Mouse (Mus musculus): ENCODE results near the gene Zc3h8. TPM values are rescaled to one million over a fixed set of nuclear protein-coding genes. Genes with fewer than 3 reads are reported as not detected.

Gene Zc3h8
- polyA plus RNA-seq, 1 experiment, result 1.6 TPM

- no peaks in the 10 kb centered on the region for H3K27me3 ChIP-seq (ENCODE audit: control insufficient read depth, insufficient read depth, low read length)
- H3K4me3 ChIP-seq (ENCODE audit: control insufficient read depth, insufficient read depth, low read length), result no peak overlapping the region
- TF ChIP-seq POLR2A (IDR thresholded peaks at IDR 0.05; ENCODE audit: control insufficient read depth, extremely low read depth, insufficient read depth, low read length, poor library complexity), result no peak
- TF ChIP-seq CTCF (IDR thresholded peaks at IDR 0.05; ENCODE audit: borderline replicate concordance, control insufficient read depth, extremely low read depth, insufficient read depth, low read length, poor library complexity), result no peak
- H3K36me3 ChIP-seq (ENCODE audit: control insufficient read depth, insufficient read depth, low read length), result peaks cover 21% of the 10 kb centered on the region
- no peak for DNase-seq
- peaks cover 2% of the 10 kb centered on the region for H3K4me1 ChIP-seq (replicated peaks; ENCODE audit: control insufficient read depth, insufficient read depth, low read length)
- H3K27ac ChIP-seq (ENCODE audit: control insufficient read depth, insufficient read depth, low read length), result no peak overlapping the region
Measured at GRCm38 (mm10) chr2:128930704-128931103, 13.2 kb downstream of the Zc3h8 start.

DNA sequence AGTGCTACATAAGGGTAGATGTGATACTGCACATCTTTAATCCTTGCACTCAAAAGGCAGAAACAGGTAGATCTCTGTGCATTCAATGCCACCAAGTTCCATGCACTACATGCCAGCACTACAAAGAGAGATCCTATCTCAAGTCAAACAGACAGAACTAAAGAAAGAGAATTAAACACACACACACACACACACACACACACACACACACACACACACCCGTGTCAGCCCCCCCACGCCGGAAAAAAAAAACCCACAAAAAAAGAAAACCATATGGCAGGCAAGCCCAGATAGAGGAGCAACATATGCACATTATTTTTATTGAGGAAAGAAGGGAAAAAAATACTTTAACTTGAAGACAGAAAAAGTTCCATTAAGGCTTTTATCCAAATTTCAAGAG, 15.4 kb downstream of the Zc3h8 start:
- no peak overlapping the region for H3K27ac ChIP-seq (ENCODE audit: control insufficient read depth, insufficient read depth, low read length)
- DNase-seq, result peak; percentile 45
- H3K4me3 ChIP-seq (ENCODE audit: control insufficient read depth, insufficient read depth, low read length), result no peak overlapping the region
- H3K4me1 ChIP-seq (replicated peaks; ENCODE audit: control insufficient read depth, insufficient read depth, low read length), result peaks cover 2% of the 10 kb centered on the region
- 15% methylated on average over 3 of the region's 3 CpGs for whole genome bisulfite sequencing
- peaks cover 15% of the 10 kb centered on the region for H3K36me3 ChIP-seq (ENCODE audit: control insufficient read depth, insufficient read depth, low read length)
- H3K27me3 ChIP-seq (ENCODE audit: control insufficient read depth, insufficient read depth, low read length), result no peaks in the 10 kb centered on the region
- TF ChIP-seq CTCF (IDR thresholded peaks at IDR 0.05; ENCODE audit: borderline replicate concordance, control insufficient read depth, extremely low read depth, insufficient read depth, low read length, poor library complexity) (no peak), POLR2A (IDR thresholded peaks at IDR 0.05; ENCODE audit: control insufficient read depth, extremely low read depth, insufficient read depth, low read length, poor library complexity) (no peak)

DNA sequence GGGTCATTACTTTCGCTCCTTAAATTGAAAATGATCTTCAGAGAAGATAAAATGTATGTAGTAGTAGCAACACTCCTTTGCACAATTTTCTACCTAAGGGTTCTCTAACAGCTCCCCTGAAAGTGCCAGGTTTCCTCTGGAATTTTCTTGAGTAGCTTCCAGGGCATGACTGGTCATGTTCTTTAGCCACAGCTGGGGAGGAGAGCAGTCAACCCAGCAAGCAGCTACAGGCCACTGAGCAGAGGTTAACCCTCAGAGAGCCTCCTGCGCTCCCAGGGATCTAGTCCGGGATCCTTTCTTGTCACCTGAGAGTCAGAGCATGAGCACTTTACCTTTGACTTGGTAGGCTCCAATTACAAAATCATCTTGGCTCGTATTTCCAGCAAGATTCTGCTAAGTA, 19.1 kb downstream of the Zc3h8 start:
- WGBS, result 92% methylated on average over 4 of the region's 4 CpGs
- H3K4me3 ChIP-seq (ENCODE audit: control insufficient read depth, insufficient read depth, low read length), result no peak overlapping the region
- no peaks in the 10 kb centered on the region for H3K27me3 ChIP-seq (ENCODE audit: control insufficient read depth, insufficient read depth, low read length)
- TF ChIP-seq POLR2A (IDR thresholded peaks at IDR 0.05; ENCODE audit: control insufficient read depth, extremely low read depth, insufficient read depth, low read length, poor library complexity), result no peak
- no peak for TF ChIP-seq CTCF (IDR thresholded peaks at IDR 0.05; ENCODE audit: borderline replicate concordance, control insufficient read depth, extremely low read depth, insufficient read depth, low read length, poor library complexity)
- DNase-seq, result no peak
- H3K36me3 ChIP-seq (ENCODE audit: control insufficient read depth, insufficient read depth, low read length), result peaks cover 6% of the 10 kb centered on the region; the same call in 1 of the 2 replicates
- no peak overlapping the region for H3K27ac ChIP-seq (ENCODE audit: control insufficient read depth, insufficient read depth, low read length)
- H3K4me1 ChIP-seq (replicated peaks; ENCODE audit: control insufficient read depth, insufficient read depth, low read length), result peaks cover 11% of the 10 kb centered on the region

- H3K4me3 ChIP-seq (ENCODE audit: control insufficient read depth, insufficient read depth, low read length), result no peak overlapping the region
- 88% methylated on average over 3 of the region's 3 CpGs for WGBS
- H3K27ac ChIP-seq (ENCODE audit: control insufficient read depth, insufficient read depth, low read length), result no peak overlapping the region
- TF ChIP-seq CTCF (IDR thresholded peaks at IDR 0.05; ENCODE audit: borderline replicate concordance, control insufficient read depth, extremely low read depth, insufficient read depth, low read length, poor library complexity) (no peak), POLR2A (IDR thresholded peaks at IDR 0.05; ENCODE audit: control insufficient read depth, extremely low read depth, insufficient read depth, low read length, poor library complexity) (no peak)
- no peaks in the 10 kb centered on the region for H3K36me3 ChIP-seq (ENCODE audit: control insufficient read depth, insufficient read depth, low read length)
- no peak for DNase-seq
- no peaks in the 10 kb centered on the region for H3K4me1 ChIP-seq (replicated peaks; ENCODE audit: control insufficient read depth, insufficient read depth, low read length)
- no peaks in the 10 kb centered on the region for H3K27me3 ChIP-seq (ENCODE audit: control insufficient read depth, insufficient read depth, low read length)
Measured at GRCm38 (mm10) chr2:128916528-128916927, 27.3 kb downstream of the Zc3h8 start.

DNA sequence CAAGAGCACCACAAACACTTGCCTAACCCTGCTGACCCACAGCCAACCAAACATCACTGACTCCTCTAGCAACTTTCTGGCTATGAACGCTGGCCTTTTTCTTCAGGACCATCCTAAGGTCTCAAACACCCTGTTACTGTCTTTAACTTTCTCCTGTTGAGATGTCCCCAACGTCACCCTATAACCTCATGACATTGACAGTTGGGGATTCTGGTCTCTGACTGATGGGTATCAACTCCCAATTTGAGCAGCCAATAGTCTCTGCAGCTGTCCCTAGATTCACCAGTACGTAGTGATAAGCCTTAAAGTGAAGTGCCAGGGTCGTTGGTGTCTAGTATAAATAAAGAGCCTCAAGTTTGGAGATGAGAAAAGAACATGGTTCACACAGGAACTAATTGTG, 28.9 kb downstream of the Zc3h8 start:
- TF ChIP-seq CTCF (IDR thresholded peaks at IDR 0.05; ENCODE audit: borderline replicate concordance, control insufficient read depth, extremely low read depth, insufficient read depth, low read length, poor library complexity), result no peak
- TF ChIP-seq POLR2A (IDR thresholded peaks at IDR 0.05; ENCODE audit: control insufficient read depth, extremely low read depth, insufficient read depth, low read length, poor library complexity), result no peak
- Histone ChIP-seq H3K4me3 (ENCODE audit: control insufficient read depth, insufficient read depth, low read length) (no peak overlapping the region), H3K27ac (ENCODE audit: control insufficient read depth, insufficient read depth, low read length) (no peak overlapping the region), H3K27me3 (ENCODE audit: control insufficient read depth, insufficient read depth, low read length) (no peaks in the 10 kb centered on the region), H3K36me3 (ENCODE audit: control insufficient read depth, insufficient read depth, low read length) (no peaks in the 10 kb centered on the region), H3K4me1 (replicated peaks; ENCODE audit: control insufficient read depth, insufficient read depth, low read length) (no peaks in the 10 kb centered on the region)
- DNase-seq, result no peak
- WGBS, result 88% methylated on average over 4 of the region's 4 CpGs

GRCm38 (mm10) chr2:128903661-128904060, 40.2 kb downstream of the Zc3h8 start:
- TF ChIP-seq CTCF (IDR thresholded peaks at IDR 0.05; ENCODE audit: borderline replicate concordance, control insufficient read depth, extremely low read depth, insufficient read depth, low read length, poor library complexity) (no peak), POLR2A (IDR thresholded peaks at IDR 0.05; ENCODE audit: control insufficient read depth, extremely low read depth, insufficient read depth, low read length, poor library complexity) (no peak)
- WGBS, result 94% methylated on average over 3 of the region's 3 CpGs
- no peak overlapping the region for H3K4me3 ChIP-seq (ENCODE audit: control insufficient read depth, insufficient read depth, low read length)
- H3K36me3 ChIP-seq (ENCODE audit: control insufficient read depth, insufficient read depth, low read length), result no peaks in the 10 kb centered on the region
- no peak for DNase-seq
- H3K4me1 ChIP-seq (replicated peaks; ENCODE audit: control insufficient read depth, insufficient read depth, low read length), result no peaks in the 10 kb centered on the region
- H3K27ac ChIP-seq (ENCODE audit: control insufficient read depth, insufficient read depth, low read length), result no peak overlapping the region
- no peaks in the 10 kb centered on the region for H3K27me3 ChIP-seq (ENCODE audit: control insufficient read depth, insufficient read depth, low read length)

- 94% methylated on average over 6 of the region's 6 CpGs for WGBS
- no peaks in the 10 kb centered on the region for H3K4me1 ChIP-seq (replicated peaks; ENCODE audit: control insufficient read depth, insufficient read depth, low read length)
- no peak for TF ChIP-seq POLR2A (IDR thresholded peaks at IDR 0.05; ENCODE audit: control insufficient read depth, extremely low read depth, insufficient read depth, low read length, poor library complexity)
- TF ChIP-seq CTCF (IDR thresholded peaks at IDR 0.05; ENCODE audit: borderline replicate concordance, control insufficient read depth, extremely low read depth, insufficient read depth, low read length, poor library complexity), result no peak
- H3K27me3 ChIP-seq (ENCODE audit: control insufficient read depth, insufficient read depth, low read length), result no peaks in the 10 kb centered on the region
- no peaks in the 10 kb centered on the region for H3K36me3 ChIP-seq (ENCODE audit: control insufficient read depth, insufficient read depth, low read length)
- DNase-seq, result no peak
- no peak overlapping the region for H3K4me3 ChIP-seq (ENCODE audit: control insufficient read depth, insufficient read depth, low read length)
- H3K27ac ChIP-seq (ENCODE audit: control insufficient read depth, insufficient read depth, low read length), result no peak overlapping the region
Measured at GRCm38 (mm10) chr2:128902843-128903242, 41.0 kb downstream of the Zc3h8 start.

Measured in thymus, adult 2 months (tissue).